Mouse (Mus musculus): ENCODE measurements at regions not wholly inside any gene's neighbourhood (a gene's known extent, or its start where the extent isn't known, plus 50 kb on each side); places are given as distances from the start of the nearest gene placed in this dataset.

DNA sequence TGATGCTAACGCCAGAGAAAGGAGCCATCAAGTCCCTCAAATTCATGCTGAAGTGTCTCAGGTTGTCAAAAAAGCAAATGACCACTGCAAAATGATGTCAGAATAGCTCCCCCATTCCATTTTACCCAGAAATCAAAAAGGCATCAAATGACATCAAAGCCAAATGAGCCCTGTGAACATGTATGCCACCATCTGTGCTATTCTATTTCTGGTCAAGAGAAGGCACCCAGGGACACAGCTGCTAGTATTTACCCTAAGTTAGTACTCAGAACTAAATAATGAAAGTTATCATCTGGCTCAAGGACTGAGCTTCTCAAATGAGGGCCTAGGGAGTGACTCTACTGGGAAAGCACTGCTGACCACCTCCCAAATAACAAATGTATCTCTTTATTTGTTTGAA is 191.1 kb upstream of the Ahr start:
- TF ChIP-seq CTCF (IDR thresholded peaks at IDR 0.05; ENCODE audit: low read depth) (no peak), EP300 (optimal IDR thresholded peaks at IDR 0.05) (no peak)

Measured in stomach, postnatal 0 days (tissue).